Mouse (Mus musculus) hindbrain, postnatal 0 days (tissue): ENCODE results near the gene Il6ra. TPM values are rescaled to one million over a fixed set of nuclear protein-coding genes. Genes with fewer than 3 reads are reported as not detected.

ENCODE experiments used
- ATAC-seq: fragments of 200-750 bp; cut with Nextera tagmentation; 2 replicates; pipeline ENCODE4 v1.8.0; 2017; ENCODE audit warnings: mild to moderate bottlenecking, moderate TSS enrichment, moderate library complexity
- DNase-seq: peaks from one replicate; pipeline ENCODE4 v3.0.0-alpha.2; 2015; ENCODE audit warnings: low spot score
- H3K27ac ChIP-seq: fragments of 300-500 bp; sonication (generic); 2 replicates; pipeline ENCODE4 v1.5.1; 2014; ENCODE audit warnings: mild to moderate bottlenecking
- H3K27me3 ChIP-seq: fragments of 300-500 bp; sonication (generic); 2 replicates; pipeline ENCODE4 v1.6.1; 2014; ENCODE audit warnings: low read length, mixed read lengths; ENCODE audit not compliant: insufficient read depth
- H3K36me3 ChIP-seq: fragments of 300-500 bp; sonication (generic); 2 replicates; pipeline ENCODE4 v1.6.1; 2014; ENCODE audit warnings: low read length, mixed read lengths; ENCODE audit not compliant: insufficient read depth
- H3K4me1 ChIP-seq: fragments of 300-500 bp; sonication (generic); 2 replicates; pipeline ENCODE4 v1.6.1; 2014; ENCODE audit warnings: antibody characterized with exemption, low read length, mixed read lengths; ENCODE audit not compliant: insufficient read depth
- H3K4me2 ChIP-seq: fragments of 300-500 bp; sonication (generic); 2 replicates; pipeline ENCODE4 v1.6.1; 2014; ENCODE audit warnings: low read depth, mild to moderate bottlenecking, low read length, moderate library complexity, mixed read lengths
- H3K4me3 ChIP-seq: fragments of 300-500 bp; sonication (generic); 2 replicates; pipeline ENCODE4 v1.5.1; 2014; ENCODE audit warnings: low read length
- H3K9ac ChIP-seq: fragments of 300-500 bp; sonication (generic); replicated peaks from 2 replicates; pipeline ENCODE4 v1.6.1; 2014; ENCODE audit warnings: mild to moderate bottlenecking, low read length, moderate library complexity, mixed read lengths
- H3K9me3 ChIP-seq: fragments of 300-500 bp; sonication (generic); 2 replicates; pipeline ENCODE4 v1.6.1; 2016; ENCODE audit warnings: low read length, mixed read lengths
- CTCF ChIP-seq: IDR thresholded peaks from 2 replicates; pipeline ENCODE4 v1.5.1; 2016; ENCODE audit warnings: antibody characterized with exemption, control low read depth, low read depth
- WGBS: fragments of 180-500 bp; shearing (Covaris S2); extraction: QIAGEN DNeasy Blood & Tissue Kit; methylation state at CpG from one replicate; pipeline ENCODE4 v1.1.7; 2014; 5-methylcytosine and 5-hydroxymethylcytosine counted together
- polyA plus RNA-seq: library from polyadenylated mRNA; unstranded; fragments of >200 nt; fragmentation: Nextera tagmentation; extraction: Ambion mirVana; gene quantifications from 2 replicates; pipeline ENCODE4 v1.2.1, GENCODE M21; 2015
- total RNA-seq: library from RNA; depleted of rRNA; stranded (reverse); fragments of >200 nt; gene quantifications from 2 replicates; pipeline ENCODE4 v1.2.3, GENCODE M21; 2014

The Il6ra gene
- total and polyA plus RNA-seq, 2 experiments from 2014 or later = 1.8 to 2.4 TPM

DNA sequence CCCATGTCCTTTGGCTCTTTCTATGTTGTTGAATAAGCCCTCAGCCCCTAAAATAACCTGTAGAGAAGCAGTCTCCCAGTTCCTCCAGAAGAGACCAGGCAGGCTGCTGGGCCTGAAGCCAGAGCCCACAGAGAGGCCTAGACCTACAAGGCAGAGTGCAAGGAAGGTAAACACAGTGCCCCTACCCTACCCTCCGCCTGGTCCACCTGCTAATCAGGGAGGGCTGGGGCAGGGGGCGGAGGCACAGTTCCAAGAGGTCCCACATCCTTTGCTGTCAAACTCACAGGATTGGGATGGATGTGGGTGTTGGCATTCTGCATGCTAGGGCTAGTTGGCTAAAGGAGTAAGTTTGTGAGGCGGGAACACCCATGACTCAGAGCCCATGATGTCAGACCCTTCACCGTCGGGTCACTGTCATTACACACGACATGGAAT lies 871 bp downstream of the Il6ra start:
- DNase-seq (no peak), ATAC-seq (no peak)
- Histone ChIP-seq H3K9ac (no peak overlapping the region), H3K27me3 (no peaks in the 10 kb centered on the region), H3K4me2 (peak overlapping the region; percentile 93), H3K4me1 (peaks cover 11% of the 10 kb centered on the region; the same call in 1 of the 2 replicates), H3K27ac (no peak overlapping the region), H3K4me3 (no peak overlapping the region; the same call in 1 of the 2 replicates), H3K9me3 (no peaks in the 10 kb centered on the region), H3K36me3 (no peaks in the 10 kb centered on the region)
- TF ChIP-seq CTCF = no peak
- 49% methylated on average over 6 of the region's 6 CpGs for WGBS

DNA sequence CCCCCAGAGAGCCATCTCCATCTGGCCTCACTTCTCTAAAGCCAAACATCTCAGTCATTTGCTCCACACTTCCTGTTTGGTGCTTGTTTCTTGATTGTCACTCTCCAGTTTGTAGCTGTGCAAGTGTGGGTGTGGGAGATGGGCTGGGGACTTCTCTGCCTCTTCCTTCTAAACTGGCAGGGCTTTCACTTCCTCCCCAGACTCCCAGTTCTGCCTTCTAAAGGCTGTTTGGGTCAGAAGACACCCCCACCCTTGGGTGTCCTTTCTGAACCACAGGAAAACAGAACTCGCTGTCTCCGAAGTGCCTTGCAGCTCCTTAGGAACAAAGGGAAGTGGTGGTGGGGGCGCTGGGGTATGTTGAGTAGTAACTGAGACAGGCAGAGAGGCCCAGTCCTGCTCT lies 1.8 kb downstream of the Il6ra start:
- no peak for TF ChIP-seq CTCF
- Histone ChIP-seq H3K9me3 (no peaks in the 10 kb centered on the region), H3K4me3 (no peak overlapping the region), H3K4me1 (peaks cover 11% of the 10 kb centered on the region; the same call in 1 of the 2 replicates), H3K9ac (no peak overlapping the region), H3K27me3 (no peaks in the 10 kb centered on the region), H3K27ac (no peak overlapping the region), H3K4me2 (no peak overlapping the region), H3K36me3 (no peaks in the 10 kb centered on the region)
- ATAC-seq (no peak), DNase-seq (no peak)
- 80% methylated on average over 3 of the region's 3 CpGs for WGBS

DNA sequence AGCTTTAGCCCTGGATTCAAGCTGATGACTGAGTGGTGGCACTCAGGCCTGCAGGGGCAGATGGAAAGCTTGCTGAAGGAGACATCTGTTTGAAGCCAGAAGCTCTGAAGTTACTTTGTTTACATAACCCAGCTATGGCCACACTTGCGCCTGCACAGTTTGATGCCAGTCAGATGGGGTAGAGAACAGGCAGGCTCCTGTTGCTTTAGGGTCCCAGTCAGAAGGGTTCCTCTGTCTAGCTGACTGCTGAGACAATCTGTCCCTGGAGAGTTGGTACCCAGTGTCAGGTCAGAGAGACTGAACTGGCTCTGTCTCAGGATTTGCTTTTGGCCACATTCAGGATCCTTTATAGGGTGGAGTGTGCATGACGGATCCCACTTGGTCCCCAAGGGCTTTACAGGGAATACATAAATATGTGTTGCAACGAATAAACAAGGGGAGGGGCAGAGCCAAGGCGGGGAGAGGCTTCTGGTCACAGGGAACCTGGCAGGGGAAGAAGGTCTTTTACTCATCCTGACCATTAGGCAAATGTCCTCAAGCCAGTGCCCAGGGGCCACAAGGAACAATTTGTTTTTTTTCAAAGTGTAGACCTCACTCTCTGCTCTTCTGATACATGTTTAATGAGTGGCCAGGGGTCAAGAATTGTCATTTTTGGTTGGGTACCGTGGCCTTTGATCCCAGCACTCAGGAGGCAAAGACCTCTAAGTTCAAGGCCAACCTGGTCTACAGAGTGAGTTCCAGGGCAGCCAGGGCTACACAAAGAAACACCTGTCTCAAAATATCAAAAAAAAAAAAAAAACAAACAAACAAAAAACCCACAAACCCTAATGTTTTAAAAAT lies 3.1 kb downstream of the Il6ra start:
- WGBS = 54% methylated on average over 5 of the region's 5 CpGs
- H3K27me3 ChIP-seq = no peaks in the 10 kb centered on the region
- DNase-seq (no peak), ATAC-seq (peak; percentile 25; the same call in 1 of the 2 replicates)
- no peak overlapping the region for H3K4me3 ChIP-seq
- no peak overlapping the region for H3K9ac ChIP-seq
- H3K27ac ChIP-seq = no peak overlapping the region
- no peak for TF ChIP-seq CTCF
- no peaks in the 10 kb centered on the region for H3K9me3 ChIP-seq
- H3K4me1 ChIP-seq = peaks cover 11% of the 10 kb centered on the region; the same call in 1 of the 2 replicates
- no peak overlapping the region for H3K4me2 ChIP-seq
- H3K36me3 ChIP-seq = no peaks in the 10 kb centered on the region

DNA sequence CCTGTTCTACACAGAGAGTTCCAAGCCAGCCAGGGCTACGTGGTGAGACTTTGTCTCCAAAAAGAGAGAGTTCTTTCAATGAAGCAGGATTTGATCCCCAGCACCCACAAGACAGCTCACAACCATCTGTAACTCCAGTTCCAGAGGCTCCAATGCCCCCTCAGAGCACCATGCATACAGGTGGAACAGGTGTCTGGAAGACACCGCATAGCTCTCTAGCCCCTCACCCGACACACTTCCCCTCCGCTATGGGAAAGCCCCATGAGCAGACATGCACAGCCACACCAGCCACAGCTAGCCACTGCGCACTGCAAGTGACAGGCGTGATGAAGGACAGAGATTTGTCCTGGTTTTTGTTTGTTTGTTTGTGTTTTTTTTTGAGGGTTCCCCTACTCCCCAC lies 4.2 kb downstream of the Il6ra start:
- 88% methylated on average over 6 of the region's 6 CpGs for WGBS
- Histone ChIP-seq H3K4me3 (no peak overlapping the region), H3K9ac (no peak overlapping the region), H3K27ac (no peak overlapping the region), H3K36me3 (no peaks in the 10 kb centered on the region), H3K4me1 (peaks cover 11% of the 10 kb centered on the region; the same call in 1 of the 2 replicates), H3K27me3 (no peaks in the 10 kb centered on the region), H3K4me2 (no peak overlapping the region), H3K9me3 (no peaks in the 10 kb centered on the region)
- no peak for DNase-seq
- no peak for TF ChIP-seq CTCF
- ATAC-seq = no peak

DNA sequence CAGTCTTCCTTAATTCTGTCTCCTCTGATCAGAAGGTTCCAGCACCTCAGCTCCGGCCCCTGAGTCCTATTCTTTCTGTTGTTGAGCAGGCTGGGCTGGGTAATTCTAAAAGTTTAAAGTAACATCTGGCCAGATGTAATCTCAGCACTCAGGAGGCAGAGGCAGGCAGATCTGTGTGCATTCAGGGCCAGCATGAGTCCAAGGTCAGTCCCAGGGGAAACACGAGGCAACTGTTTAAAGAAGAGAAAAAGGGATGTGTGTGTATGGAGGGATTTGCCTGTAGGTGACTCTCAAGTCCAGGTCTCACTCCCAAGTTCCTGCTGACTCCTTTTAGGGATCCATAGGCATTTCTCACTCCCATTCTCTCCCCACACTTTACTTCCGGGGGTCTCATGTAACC lies 5.2 kb downstream of the Il6ra start:
- ATAC-seq = no peak
- WGBS = 86% methylated on average over 3 of the region's 3 CpGs
- no peaks in the 10 kb centered on the region for H3K27me3 ChIP-seq
- DNase-seq = no peak
- H3K36me3 ChIP-seq = no peaks in the 10 kb centered on the region
- H3K9me3 ChIP-seq = no peaks in the 10 kb centered on the region
- H3K4me1 ChIP-seq = peaks cover 4% of the 10 kb centered on the region; the same call in 1 of the 2 replicates
- no peak overlapping the region for H3K4me3 ChIP-seq
- no peak overlapping the region for H3K9ac ChIP-seq
- TF ChIP-seq CTCF = no peak
- no peak overlapping the region for H3K4me2 ChIP-seq
- H3K27ac ChIP-seq = no peak overlapping the region

DNA sequence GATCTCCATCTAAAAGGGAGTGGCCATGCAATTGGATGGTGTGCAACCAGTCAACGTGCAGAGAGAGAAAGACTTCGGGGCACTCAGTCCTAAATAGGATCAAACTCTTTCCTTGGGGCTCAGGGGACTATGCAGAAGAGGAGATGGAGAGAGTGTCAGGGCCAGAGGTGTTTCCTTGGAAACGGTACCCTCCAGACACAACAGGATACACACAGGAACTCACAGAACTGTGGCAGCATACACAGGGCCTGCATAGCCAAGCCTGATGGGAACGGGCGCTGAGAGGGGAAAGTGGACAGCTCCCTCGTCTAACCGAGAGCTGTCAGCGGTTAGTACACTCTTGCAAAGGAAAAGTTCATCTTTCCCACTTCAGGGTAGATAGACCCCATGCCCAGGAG lies 13.5 kb downstream of the Il6ra start:
- ATAC-seq = no peak
- Histone ChIP-seq H3K9me3 (no peaks in the 10 kb centered on the region), H3K4me2 (no peak overlapping the region), H3K4me3 (no peak overlapping the region), H3K27ac (no peak overlapping the region), H3K4me1 (no peaks in the 10 kb centered on the region), H3K9ac (no peak overlapping the region), H3K27me3 (no peaks in the 10 kb centered on the region), H3K36me3 (no peaks in the 10 kb centered on the region)
- DNase-seq = no peak
- 70% methylated on average over 8 of the region's 8 CpGs for WGBS
- TF ChIP-seq CTCF = no peak
